Mouse (Mus musculus) liver, embryonic 14.5 days (tissue): ENCODE measurements around the gene Dlgap1. TPM values are rescaled to one million over a fixed set of nuclear protein-coding genes. Genes with fewer than 3 reads are reported as not detected.

Experiments used
- ATAC-seq: fragments of 200-750 bp; cut with Nextera tagmentation; 2 replicates; pipeline ENCODE4 v1.8.0; 2017; ENCODE audit warnings: moderate number of reproducible peaks, mild to moderate bottlenecking, moderate library complexity; ENCODE audit not compliant: insufficient read depth
- DNase-seq, 3 experiments: peaks; one replicate each; pipeline ENCODE4 v3.0.0-alpha.2; 2012 to 2013; ENCODE audit warnings: low read depth in 3 of 3, low spot score in 3 of 3
- H3K27ac ChIP-seq: fragments of 300-500 bp; sonication (generic); 2 replicates; pipeline ENCODE4 v1.5.1; 2014; ENCODE audit warnings: moderate library complexity, mild to moderate bottlenecking, control low read depth, inconsistent platforms
- H3K27me3 ChIP-seq: fragments of 300-500 bp; sonication (generic); 2 replicates; pipeline ENCODE4 v1.6.1; 2014; ENCODE audit warnings: mild to moderate bottlenecking, low read length, moderate library complexity; ENCODE audit not compliant: control insufficient read depth, insufficient read depth
- H3K36me3 ChIP-seq: fragments of 300-500 bp; sonication (generic); replicated peaks from 2 replicates; pipeline ENCODE4 v1.6.1; 2014; ENCODE audit warnings: low read depth; ENCODE audit not compliant: control insufficient read depth, insufficient read depth
- H3K4me1 ChIP-seq, 2 experiments: fragments of 200-500 bp in 1 of 2; fragments of 300-500 bp in 1 of 2; sonication (generic) in 1 of 2; replicated peaks; 2 replicates each; pipeline ENCODE4 v1.6.1; 2012 to 2014; ENCODE audit warnings: antibody characterized with exemption in 1 of 2, inconsistent platforms in 1 of 2, low read length in 1 of 2; ENCODE audit not compliant: control insufficient read depth in 2 of 2, insufficient read depth in 2 of 2
- H3K4me2 ChIP-seq: fragments of 300-500 bp; sonication (generic); 2 replicates; pipeline ENCODE4 v1.6.1; 2014; ENCODE audit warnings: low read depth, mild to moderate bottlenecking, control low read depth, moderate library complexity
- H3K4me3 ChIP-seq, 2 experiments: fragments of 200-500 bp in 1 of 2; fragments of 300-500 bp in 1 of 2; sonication (generic) in 1 of 2; 2 replicates each; pipeline ENCODE4 v1.5.1; 2012 to 2014; ENCODE audit warnings: low read depth in 2 of 2, low read length in 2 of 2, mild to moderate bottlenecking in 2 of 2, control low read depth in 1 of 2, inconsistent platforms in 1 of 2, moderate library complexity in 1 of 2; ENCODE audit not compliant: insufficient read depth in 1 of 2
- H3K9ac ChIP-seq: fragments of 300-500 bp; sonication (generic); replicated peaks from 2 replicates; pipeline ENCODE4 v1.6.1; 2014; ENCODE audit warnings: mild to moderate bottlenecking, control low read depth, moderate library complexity
- H3K9me3 ChIP-seq: fragments of 300-500 bp; sonication (generic); 2 replicates; pipeline ENCODE4 v1.6.1; 2016; ENCODE audit warnings: low read length, mixed read lengths; ENCODE audit not compliant: control insufficient read depth
- CTCF ChIP-seq: IDR thresholded peaks from 2 replicates; pipeline ENCODE4 v1.5.1; 2016; ENCODE audit warnings: antibody characterized with exemption, low read depth, control low read depth
- EP300 ChIP-seq: IDR thresholded peaks from 2 replicates; pipeline ENCODE4 v1.6.1; 2016; ENCODE audit warnings: antibody characterized with exemption, low read depth
- WGBS: fragments of 180-500 bp; shearing (Covaris S2); extraction: QIAGEN DNeasy Blood & Tissue Kit; methylation state at CpG from one replicate; pipeline ENCODE4 v1.1.7; 2014; ENCODE audit not compliant: insufficient replicate concordance; 5-methylcytosine and 5-hydroxymethylcytosine counted together
- polyA plus RNA-seq, 2 experiments: library from polyadenylated mRNA; depleted of rRNA in 1 of 2; stranded (reverse) in 1 of 2; unstranded in 1 of 2; fragments of >200 nt; fragmentation: Nextera tagmentation in 1 of 2; extraction: Ambion mirVana in 1 of 2; gene quantifications; 2 replicates each; pipeline versions ENCODE4 v1.2.1 to v1.2.3; 2012 to 2014

The Dlgap1 gene
- polyA plus RNA-seq, 2 experiments = 0.01 TPM; not detected in 1

DNA sequence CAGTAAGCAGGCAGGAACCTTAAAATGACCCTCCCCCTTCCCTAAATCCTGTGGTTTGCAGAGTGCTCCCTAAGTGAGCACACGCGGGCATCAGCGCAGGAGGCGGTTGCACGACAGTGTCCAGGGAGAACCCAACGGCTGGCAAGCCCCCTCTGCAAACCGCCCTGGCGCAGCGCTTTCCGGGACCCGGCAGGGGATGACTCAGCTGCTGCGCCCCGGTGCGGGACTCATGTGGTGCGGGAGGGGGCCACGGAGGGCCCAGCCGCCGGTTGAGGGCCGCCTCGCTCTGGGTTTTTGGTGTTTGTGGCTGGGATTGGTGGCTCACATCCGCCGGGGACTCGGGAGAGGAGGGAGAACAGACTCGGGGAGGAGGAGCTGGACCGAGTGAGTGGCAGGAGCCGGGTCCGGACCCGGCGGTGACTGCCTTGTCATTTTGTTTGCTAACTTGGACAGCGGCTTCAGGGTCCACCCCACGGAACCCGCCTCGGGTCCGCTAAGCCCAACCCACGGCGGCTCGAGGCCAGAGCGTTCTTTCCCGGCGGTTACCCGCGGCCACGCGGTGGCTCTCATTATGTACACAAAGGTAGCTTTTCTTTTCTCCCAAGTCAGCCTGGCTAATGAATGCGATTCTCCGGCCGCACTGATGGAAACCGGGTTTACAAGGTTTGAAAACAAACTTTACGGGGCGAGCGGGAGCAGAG, 884.0 kb downstream of the Dlgap1 start:
- ATAC-seq = peak; percentile 66

DNA sequence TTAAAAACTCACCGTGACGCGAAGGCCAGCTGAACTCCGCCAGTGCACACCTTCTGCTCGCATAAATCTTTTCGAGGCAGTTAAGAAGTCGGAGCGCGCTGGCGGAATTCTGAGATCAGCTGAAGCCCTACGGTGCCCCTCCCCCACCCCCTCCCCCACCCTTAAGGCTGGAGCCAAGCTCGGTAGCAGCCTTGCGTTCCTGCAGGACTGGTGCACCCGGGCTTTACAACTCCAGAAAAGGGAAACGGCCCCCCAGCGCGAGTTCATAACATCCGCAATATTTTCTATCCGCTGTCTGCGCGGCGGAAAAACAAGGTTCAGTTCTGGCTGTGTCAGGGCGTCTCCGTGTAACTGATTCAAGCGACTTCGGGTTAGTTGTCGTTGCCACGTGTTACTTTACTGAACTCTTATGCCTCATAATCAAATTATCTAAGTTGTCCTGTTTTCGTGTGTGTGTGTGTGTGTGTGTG, 884.6 kb downstream of the Dlgap1 start, which contains the start of gene Tgif1:
TSS of gene Tgif1 (minus strand) at position 111 of the 470 bp plus-strand sequence.
- ATAC-seq (peak; percentile 16; the same call in 1 of the 2 replicates), DNase-seq (no peak)
- TF ChIP-seq EP300 (no peak), CTCF (no peak)
- H3K4me2 ChIP-seq = peak within 1 kb of the TSS; percentile 89
- H3K4me1 ChIP-seq = peaks cover 0 to 6% of the 10 kb centered on the region in 2 experiments; a peak in 1 of 4 replicates
- H3K36me3 ChIP-seq = no peaks in the 10 kb centered on the region
- H3K9ac ChIP-seq = peak within 1 kb of the TSS; percentile 59
- H3K27me3 ChIP-seq = peaks cover 37% of the 10 kb centered on the region
- WGBS = under 1% methylated on average over 29 of the region's 29 CpGs
- H3K4me3 ChIP-seq = peak within 1 kb of the TSS; percentile 61 to 72
- H3K9me3 ChIP-seq = no peaks in the 10 kb centered on the region
- H3K27ac ChIP-seq = peak within 1 kb of the TSS; percentile 63

More for the DNA sequence above, 884.0 kb downstream of the Dlgap1 start:
- peak overlapping the region; percentile 63 for H3K27ac ChIP-seq
- peak overlapping the region; percentile 59 for H3K9ac ChIP-seq
- H3K9me3 ChIP-seq = no peaks in the 10 kb centered on the region
- H3K4me3 ChIP-seq = peak overlapping the region; percentile 61 to 72
- DNase-seq = no peak
- TF ChIP-seq CTCF (no peak), EP300 (no peak)
- peaks cover 0 to 7% of the 10 kb centered on the region in 2 experiments; a peak in 1 of 4 replicates for H3K4me1 ChIP-seq
- H3K27me3 ChIP-seq = peaks cover 37% of the 10 kb centered on the region
- WGBS = under 1% methylated on average over 51 of the region's 51 CpGs
- no peaks in the 10 kb centered on the region for H3K36me3 ChIP-seq
- peak overlapping the region; percentile 89 for H3K4me2 ChIP-seq

GRCm38 (mm10) chr17:70854021-70854420, 885.1 kb downstream of the Dlgap1 start:
- peak overlapping the region; percentile 7 to 61; a peak in 2 of 4 replicates for H3K4me3 ChIP-seq
- H3K9me3 ChIP-seq = no peaks in the 10 kb centered on the region
- ATAC-seq (no peak), DNase-seq (no peak)
- peaks cover 37% of the 10 kb centered on the region for H3K27me3 ChIP-seq
- H3K36me3 ChIP-seq = no peaks in the 10 kb centered on the region
- no peak overlapping the region for H3K9ac ChIP-seq
- TF ChIP-seq CTCF = no peak
- TF ChIP-seq EP300 = no peak
- no peak overlapping the region for H3K27ac ChIP-seq
- peaks cover 0 to 6% of the 10 kb centered on the region in 2 experiments; a peak in 1 of 4 replicates for H3K4me1 ChIP-seq
- WGBS = 26% methylated on average over 6 of the region's 6 CpGs
- H3K4me2 ChIP-seq = peak overlapping the region; percentile 89

DNA sequence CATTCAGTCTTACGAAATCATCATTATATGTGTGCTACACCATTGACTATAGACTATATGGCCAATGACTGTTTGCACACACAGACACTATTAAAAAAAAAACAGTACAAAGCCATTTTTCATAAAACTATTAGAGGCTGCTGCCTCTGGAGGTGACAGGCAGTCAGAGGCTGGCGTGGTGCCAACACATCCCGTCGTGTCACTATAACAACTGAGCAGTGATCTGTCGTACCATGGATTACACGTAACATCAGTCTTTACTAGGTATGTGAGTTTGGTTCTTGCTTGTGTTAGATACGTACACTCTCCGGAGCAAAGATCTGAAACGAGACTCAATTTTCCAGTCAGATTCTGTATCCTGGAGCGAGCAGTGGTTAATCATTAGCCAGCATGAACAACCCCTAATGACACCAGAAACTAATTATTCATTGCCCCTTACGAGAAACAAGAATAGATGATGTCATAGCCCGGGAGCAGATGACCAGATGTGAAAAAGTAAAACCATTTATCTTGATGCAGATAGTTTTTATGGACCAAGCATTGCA, 888.1 kb downstream of the Dlgap1 start:
- Histone ChIP-seq H3K9ac (no peak overlapping the region), H3K36me3 (no peaks in the 10 kb centered on the region), H3K27me3 (peaks cover 20% of the 10 kb centered on the region), H3K4me3 (no peak overlapping the region), H3K27ac (no peak overlapping the region), H3K4me1 (peaks cover 0 to 6% of the 10 kb centered on the region in 2 experiments; a peak in 1 of 4 replicates), H3K9me3 (no peaks in the 10 kb centered on the region), H3K4me2 (no peak overlapping the region)
- 70% methylated on average over 12 of the region's 12 CpGs for WGBS
- DNase-seq (no peak), ATAC-seq (no peak)
- TF ChIP-seq CTCF (no peak), EP300 (no peak)

GRCm38 (mm10) chr17:70858814-70859213, 889.9 kb downstream of the Dlgap1 start:
- peaks cover 0 to 6% of the 10 kb centered on the region in 2 experiments; a peak in 1 of 4 replicates for H3K4me1 ChIP-seq
- H3K9me3 ChIP-seq = no peaks in the 10 kb centered on the region
- no peaks in the 10 kb centered on the region for H3K36me3 ChIP-seq
- DNase-seq (no peak), ATAC-seq (no peak)
- H3K9ac ChIP-seq = no peak overlapping the region
- H3K27me3 ChIP-seq = peaks cover 2% of the 10 kb centered on the region; the same call in 1 of the 2 replicates
- no peak overlapping the region for H3K27ac ChIP-seq
- no peak overlapping the region for H3K4me2 ChIP-seq
- H3K4me3 ChIP-seq = no peak overlapping the region
- 53% methylated on average over 4 of the region's 4 CpGs for WGBS
- no peak for TF ChIP-seq CTCF
- no peak for TF ChIP-seq EP300
